Mouse (Mus musculus): Measurements from ENCODE around the gene 4933416C03Rik. TPM values are rescaled to one million over a fixed set of nuclear protein-coding genes. Genes with fewer than 3 reads are reported as not detected.

4933416C03Rik gene
- polyA plus RNA-seq (2012; fragmentation: generic; extraction: Trizol): not detected

DNA sequence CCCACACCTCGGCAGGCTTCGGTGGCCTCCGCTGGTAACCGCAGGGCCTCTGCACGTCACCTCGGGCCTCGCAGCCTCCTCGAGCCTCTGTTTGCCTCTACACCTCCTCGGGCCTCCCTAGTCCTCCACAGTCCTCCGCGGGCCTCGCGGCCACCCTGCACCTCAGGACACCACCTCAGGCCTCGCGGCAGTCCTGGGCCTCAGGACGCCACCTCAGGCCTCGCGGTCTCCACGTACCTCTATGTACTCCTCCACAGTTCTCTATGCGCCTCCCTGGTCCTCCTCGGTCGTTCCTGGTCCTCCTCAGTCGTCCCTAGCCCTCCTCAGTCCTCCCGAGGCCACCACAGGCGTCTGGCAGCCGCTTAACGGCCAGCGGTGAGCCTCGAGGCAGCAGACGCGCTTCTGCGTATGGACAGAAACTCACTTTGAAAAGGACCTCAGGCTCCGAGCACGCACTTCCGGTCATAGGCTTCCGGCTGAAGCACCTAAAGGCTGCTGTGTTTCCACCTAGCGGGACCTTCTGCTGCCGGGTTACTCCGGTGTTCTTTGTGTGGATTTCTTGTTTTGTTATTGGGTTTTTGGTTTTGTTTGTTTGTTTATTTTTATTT, at the start of gene 4933416C03Rik:
TSS of gene 4933416C03Rik (minus strand) at position 51 of the 608 bp plus-strand sequence.
- no peaks in the 10 kb centered on the region for H3K79me2 ChIP-seq (ENCODE audit: control insufficient read depth, insufficient read depth)
- no peaks in the 10 kb centered on the region for H3K27me3 ChIP-seq (ENCODE audit: control insufficient read depth, insufficient read depth, insufficient read length)
- no peak within 1 kb of the TSS for H3K4me3 ChIP-seq
- TF ChIP-seq REST (IDR thresholded peaks at IDR 0.05; ENCODE audit: insufficient read depth, insufficient read length) (no peak), USF1 (IDR thresholded peaks at IDR 0.05; ENCODE audit: low read depth) (no peak), TCF12 (IDR thresholded peaks at IDR 0.05; ENCODE audit: insufficient read depth, poor library complexity, severe bottlenecking) (no peak), TCF3 (IDR thresholded peaks at IDR 0.05; ENCODE audit: insufficient read length, low read depth) (no peak), E2F4 (IDR thresholded peaks at IDR 0.05; ENCODE audit: insufficient read depth) (no peak), MYOG (IDR thresholded peaks at IDR 0.05; ENCODE audit: control insufficient read depth in 1 of 3, insufficient read depth in 1 of 3, insufficient read length in 2 of 3, low read depth in 2 of 3) (no peak), SRF (IDR thresholded peaks at IDR 0.05; ENCODE audit: control insufficient read depth, insufficient read length, low read depth) (no peak), MAX (IDR thresholded peaks at IDR 0.05; ENCODE audit: low read depth) (no peak), CEBPB (IDR thresholded peaks at IDR 0.05; ENCODE audit: insufficient read depth, poor library complexity, severe bottlenecking) (no peak), MYOD1 (IDR thresholded peaks at IDR 0.05; ENCODE audit: control insufficient read depth in 1 of 3, insufficient read length in 2 of 3, low read depth in 2 of 3) (no peak), POLR2AphosphoS2 (IDR thresholded peaks at IDR 0.05; ENCODE audit: insufficient read length, low read depth) (no peak), POLR2A (IDR thresholded peaks at IDR 0.05; ENCODE audit: insufficient read length, low read depth) (no peak)
- no peak within 1 kb of the TSS for H3K4me2 ChIP-seq (ENCODE audit: low read depth)
- H3K36me3 ChIP-seq (ENCODE audit: control insufficient read depth, insufficient read depth): no peaks in the 10 kb centered on the region
- H3ac ChIP-seq (ENCODE audit: control insufficient read depth, insufficient read length): no peak within 1 kb of the TSS

DNA sequence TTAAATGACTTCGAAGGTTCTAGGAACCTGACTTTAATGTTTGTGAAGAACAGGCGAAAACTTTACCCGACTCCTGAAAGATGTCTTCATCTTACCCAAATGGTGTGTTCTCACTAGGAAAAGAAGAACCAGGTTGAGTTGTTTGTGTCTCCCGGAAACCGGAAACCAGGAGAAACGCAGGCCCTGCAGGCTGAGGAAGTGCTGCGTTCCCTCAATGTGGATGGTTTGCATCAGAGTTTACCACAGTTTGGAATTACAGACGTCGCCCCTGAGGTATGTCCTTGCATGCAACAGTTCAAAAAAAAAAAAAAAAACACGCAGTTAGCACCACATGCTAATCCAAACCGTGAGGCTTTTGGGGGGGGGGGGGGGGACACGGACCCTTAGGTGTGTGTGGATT, 48.6 kb upstream of the 4933416C03Rik start:
- TF ChIP-seq SRF (IDR thresholded peaks at IDR 0.05; ENCODE audit: control insufficient read depth, insufficient read length, low read depth) (no peak), REST (IDR thresholded peaks at IDR 0.05; ENCODE audit: insufficient read depth, insufficient read length) (no peak), MAX (IDR thresholded peaks at IDR 0.05; ENCODE audit: low read depth) (no peak), MYOG (IDR thresholded peaks at IDR 0.05; ENCODE audit: control insufficient read depth in 1 of 3, insufficient read depth in 1 of 3, insufficient read length in 2 of 3, low read depth in 2 of 3) (no peak), POLR2A (IDR thresholded peaks at IDR 0.05; ENCODE audit: insufficient read length, low read depth) (no peak), TCF3 (IDR thresholded peaks at IDR 0.05; ENCODE audit: insufficient read length, low read depth) (no peak), CEBPB (IDR thresholded peaks at IDR 0.05; ENCODE audit: insufficient read depth, poor library complexity, severe bottlenecking) (no peak), USF1 (IDR thresholded peaks at IDR 0.05; ENCODE audit: low read depth) (no peak), MYOD1 (IDR thresholded peaks at IDR 0.05; ENCODE audit: control insufficient read depth in 1 of 3, insufficient read length in 2 of 3, low read depth in 2 of 3) (no peak), E2F4 (IDR thresholded peaks at IDR 0.05; ENCODE audit: insufficient read depth) (no peak), POLR2AphosphoS2 (IDR thresholded peaks at IDR 0.05; ENCODE audit: insufficient read length, low read depth) (no peak), TCF12 (IDR thresholded peaks at IDR 0.05; ENCODE audit: insufficient read depth, poor library complexity, severe bottlenecking) (no peak)

DNA sequence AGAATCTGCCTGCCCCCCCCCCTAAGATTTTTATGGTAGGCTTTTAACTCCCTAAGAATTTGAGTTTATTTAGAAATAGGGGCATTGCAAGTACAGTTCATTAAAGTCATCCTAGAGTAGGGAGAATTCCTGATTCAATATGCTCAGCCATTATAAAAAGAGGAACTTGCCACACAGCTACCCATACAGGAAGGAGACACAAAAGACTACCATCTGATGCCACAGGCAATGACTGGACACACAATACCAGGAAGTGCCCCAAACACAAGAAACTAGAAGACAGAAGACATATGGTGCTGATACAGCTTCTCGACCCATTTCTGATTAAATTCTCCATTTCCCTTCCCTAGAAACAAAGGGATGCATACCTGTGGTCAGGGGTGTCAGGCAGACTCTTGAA, 43.0 kb upstream of the 4933416C03Rik start:
- Histone ChIP-seq H3K4me2 (ENCODE audit: low read depth) (no peak overlapping the region), H3K27me3 (ENCODE audit: control insufficient read depth, insufficient read depth, insufficient read length) (no peaks in the 10 kb centered on the region), H3ac (ENCODE audit: control insufficient read depth, insufficient read length) (no peak overlapping the region), H3K4me3 (no peak overlapping the region), H3K36me3 (ENCODE audit: control insufficient read depth, insufficient read depth) (no peaks in the 10 kb centered on the region), H3K79me2 (ENCODE audit: control insufficient read depth, insufficient read depth) (no peaks in the 10 kb centered on the region)
- TF ChIP-seq E2F4 (IDR thresholded peaks at IDR 0.05; ENCODE audit: insufficient read depth): no peak
- no peak for TF ChIP-seq POLR2AphosphoS2 (IDR thresholded peaks at IDR 0.05; ENCODE audit: insufficient read length, low read depth)
- TF ChIP-seq SRF (IDR thresholded peaks at IDR 0.05; ENCODE audit: control insufficient read depth, insufficient read length, low read depth): no peak
- no peak for TF ChIP-seq USF1 (IDR thresholded peaks at IDR 0.05; ENCODE audit: low read depth)
- TF ChIP-seq MAX (IDR thresholded peaks at IDR 0.05; ENCODE audit: low read depth): no peak
- no peak for TF ChIP-seq MYOD1 (IDR thresholded peaks at IDR 0.05; ENCODE audit: control insufficient read depth in 1 of 3, insufficient read length in 2 of 3, low read depth in 2 of 3)
- TF ChIP-seq POLR2A (IDR thresholded peaks at IDR 0.05; ENCODE audit: insufficient read length, low read depth): no peak
- TF ChIP-seq MYOG (IDR thresholded peaks at IDR 0.05; ENCODE audit: control insufficient read depth in 1 of 3, insufficient read depth in 1 of 3, insufficient read length in 2 of 3, low read depth in 2 of 3): no peak
- no peak for TF ChIP-seq TCF12 (IDR thresholded peaks at IDR 0.05; ENCODE audit: insufficient read depth, poor library complexity, severe bottlenecking)

More for the DNA sequence above, 48.6 kb upstream of the 4933416C03Rik start:
- no peaks in the 10 kb centered on the region for H3K27me3 ChIP-seq (ENCODE audit: control insufficient read depth, insufficient read depth, insufficient read length)
- H3K4me3 ChIP-seq: no peak overlapping the region
- no peak overlapping the region for H3K4me2 ChIP-seq (ENCODE audit: low read depth)
- no peak overlapping the region for H3ac ChIP-seq (ENCODE audit: control insufficient read depth, insufficient read length)
- no peaks in the 10 kb centered on the region for H3K79me2 ChIP-seq (ENCODE audit: control insufficient read depth, insufficient read depth)
- no peaks in the 10 kb centered on the region for H3K36me3 ChIP-seq (ENCODE audit: control insufficient read depth, insufficient read depth)

DNA sequence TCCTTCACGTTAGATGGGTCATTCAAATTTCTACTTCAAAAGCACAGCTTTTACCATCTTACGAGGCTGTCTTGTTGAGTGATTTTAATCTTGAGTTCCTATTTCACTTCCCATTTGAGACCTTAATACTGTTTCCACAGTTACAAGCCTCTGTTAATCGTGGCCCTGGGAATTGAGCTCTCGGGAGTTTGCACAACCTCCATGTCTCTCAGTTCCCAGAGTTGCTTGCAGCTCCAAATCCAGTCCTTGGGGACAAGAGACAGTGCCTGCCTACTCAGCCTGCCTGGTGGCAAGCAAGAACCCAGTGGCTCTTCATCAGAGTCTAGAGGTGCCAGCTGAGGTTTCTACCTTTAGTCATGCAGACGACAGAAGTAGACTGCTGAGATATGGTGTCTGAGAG, 41.0 kb upstream of the 4933416C03Rik start:
- no peak for TF ChIP-seq TCF12 (IDR thresholded peaks at IDR 0.05; ENCODE audit: insufficient read depth, poor library complexity, severe bottlenecking)
- TF ChIP-seq E2F4 (IDR thresholded peaks at IDR 0.05; ENCODE audit: insufficient read depth): no peak
- TF ChIP-seq USF1 (IDR thresholded peaks at IDR 0.05; ENCODE audit: low read depth): no peak
- no peak for TF ChIP-seq MAX (IDR thresholded peaks at IDR 0.05; ENCODE audit: low read depth)
- no peak for TF ChIP-seq POLR2A (IDR thresholded peaks at IDR 0.05; ENCODE audit: insufficient read length, low read depth)
- TF ChIP-seq SRF (IDR thresholded peaks at IDR 0.05; ENCODE audit: control insufficient read depth, insufficient read length, low read depth): no peak
- TF ChIP-seq MYOD1 (IDR thresholded peaks at IDR 0.05; ENCODE audit: control insufficient read depth in 1 of 3, insufficient read length in 2 of 3, low read depth in 2 of 3): no peak
- no peak for TF ChIP-seq REST (IDR thresholded peaks at IDR 0.05; ENCODE audit: insufficient read depth, insufficient read length)
- no peak for TF ChIP-seq MYOG (IDR thresholded peaks at IDR 0.05; ENCODE audit: control insufficient read depth in 1 of 3, insufficient read depth in 1 of 3, insufficient read length in 2 of 3, low read depth in 2 of 3)
- no peak for TF ChIP-seq CEBPB (IDR thresholded peaks at IDR 0.05; ENCODE audit: insufficient read depth, poor library complexity, severe bottlenecking)
- no peak for TF ChIP-seq TCF3 (IDR thresholded peaks at IDR 0.05; ENCODE audit: insufficient read length, low read depth)
- TF ChIP-seq POLR2AphosphoS2 (IDR thresholded peaks at IDR 0.05; ENCODE audit: insufficient read length, low read depth): no peak
- Histone ChIP-seq H3K4me2 (ENCODE audit: low read depth) (no peak overlapping the region), H3K4me3 (no peak overlapping the region), H3ac (ENCODE audit: control insufficient read depth, insufficient read length) (no peak overlapping the region), H3K36me3 (ENCODE audit: control insufficient read depth, insufficient read depth) (no peaks in the 10 kb centered on the region), H3K79me2 (ENCODE audit: control insufficient read depth, insufficient read depth) (no peaks in the 10 kb centered on the region), H3K27me3 (ENCODE audit: control insufficient read depth, insufficient read depth, insufficient read length) (no peaks in the 10 kb centered on the region)
